Mouse (Mus musculus): Measurements from ENCODE around the gene A830031A19Rik. TPM values are rescaled to one million over a fixed set of nuclear protein-coding genes. Genes with fewer than 3 reads are reported as not detected.

A830031A19Rik gene
- total RNA-seq, 2 experiments from 2014 or later, result 1.0 to 1.5 TPM

DNA sequence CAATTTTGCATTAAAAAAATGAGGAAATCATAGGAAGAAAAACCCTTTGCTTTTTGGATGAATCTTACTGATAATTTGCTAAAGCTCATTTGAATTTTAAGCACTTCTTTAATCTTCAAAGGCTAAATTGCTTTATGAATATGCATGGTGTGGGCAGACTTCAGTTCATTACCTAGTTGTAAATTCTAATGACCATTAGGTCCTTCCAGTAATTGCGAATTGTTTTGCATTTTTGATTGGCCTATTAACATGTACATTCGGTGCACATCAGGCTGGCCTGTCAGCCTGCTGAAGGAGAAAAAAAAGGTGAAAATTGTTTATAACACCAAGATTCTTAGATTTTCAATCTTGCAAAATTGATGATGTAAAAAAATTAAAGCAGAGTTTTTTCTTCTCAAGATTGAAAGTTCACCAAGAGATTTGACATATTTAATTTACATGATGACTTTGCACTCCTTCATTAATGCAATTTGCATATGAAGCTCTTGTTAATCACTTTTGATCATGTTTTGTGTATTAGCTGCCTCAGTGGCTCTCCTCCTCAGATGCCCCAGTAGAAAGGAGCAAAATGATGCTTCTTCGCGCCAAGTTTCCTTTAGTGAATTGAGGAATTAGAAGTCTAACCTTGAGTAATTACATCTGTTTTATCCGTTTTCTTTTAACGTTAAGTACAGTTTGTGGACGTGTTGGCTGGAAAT, 21.0 kb upstream of the A830031A19Rik start:
- no peak for DNase-seq (ENCODE audit: low spot score in 2 of 2)

GRCm38 (mm10) chr11:24095236-24095635, 20.4 kb upstream of the A830031A19Rik start:
- DNase-seq (ENCODE audit: low spot score in 2 of 2), result no peak

DNA sequence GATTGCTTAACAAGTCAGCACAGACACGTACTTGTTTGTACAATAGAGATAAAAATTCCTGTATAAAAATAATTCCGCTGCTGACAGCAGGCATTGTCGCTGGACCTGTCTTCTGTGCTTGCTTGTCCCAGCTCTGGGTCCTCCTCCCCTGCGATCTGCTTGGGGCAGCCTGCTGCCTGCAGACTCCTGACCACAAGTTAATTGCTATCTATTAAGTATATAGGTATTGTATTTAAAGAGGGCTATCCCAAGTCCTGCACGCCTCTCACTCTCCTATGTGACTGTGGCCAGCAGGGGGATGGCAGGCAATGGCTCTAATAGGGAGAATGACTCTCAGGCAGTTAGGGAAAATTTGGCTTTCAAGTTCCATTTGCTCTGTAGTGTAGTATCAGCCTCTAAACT, 19.2 kb upstream of the A830031A19Rik start:
- DNase-seq (ENCODE audit: low spot score in 2 of 2), result no peak

- DNase-seq (ENCODE audit: low spot score in 2 of 2), result no peak
These were observed 17.8 kb upstream of the A830031A19Rik start for GRCm38 (mm10) chr11:24092618-24093017.

GRCm38 (mm10) chr11:24091393-24092080, 16.7 kb upstream of the A830031A19Rik start:
- peak in 1 of 2 experiments; percentile 30 for DNase-seq (ENCODE audit: low spot score in 2 of 2)

GRCm38 (mm10) chr11:24090443-24090842, 15.6 kb upstream of the A830031A19Rik start:
- DNase-seq (ENCODE audit: low spot score in 2 of 2), result no peak

DNA sequence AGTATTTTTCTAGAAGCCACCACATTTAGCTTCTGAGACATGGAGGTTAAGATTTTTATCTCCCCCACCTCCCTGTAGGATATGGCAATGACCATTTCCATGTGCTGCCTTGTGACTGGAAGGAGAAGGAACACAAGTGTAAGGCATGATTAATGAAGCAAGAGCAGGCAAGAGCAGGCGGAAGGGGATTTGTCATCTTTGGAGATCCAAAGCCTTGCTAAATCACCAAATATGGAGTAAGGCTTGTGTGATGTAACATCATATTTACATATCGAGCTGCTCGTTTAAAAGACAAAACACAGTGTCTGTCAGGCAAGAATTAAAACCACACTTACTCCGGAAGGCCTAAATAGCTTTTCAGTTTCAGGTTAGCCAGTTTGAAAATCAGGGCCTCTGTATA, 12.2 kb upstream of the A830031A19Rik start:
- no peak for DNase-seq (ENCODE audit: low spot score in 2 of 2)

- no peak for DNase-seq (ENCODE audit: low spot score in 2 of 2)
These were observed 11.1 kb upstream of the A830031A19Rik start for GRCm38 (mm10) chr11:24085986-24086385.

DNA sequence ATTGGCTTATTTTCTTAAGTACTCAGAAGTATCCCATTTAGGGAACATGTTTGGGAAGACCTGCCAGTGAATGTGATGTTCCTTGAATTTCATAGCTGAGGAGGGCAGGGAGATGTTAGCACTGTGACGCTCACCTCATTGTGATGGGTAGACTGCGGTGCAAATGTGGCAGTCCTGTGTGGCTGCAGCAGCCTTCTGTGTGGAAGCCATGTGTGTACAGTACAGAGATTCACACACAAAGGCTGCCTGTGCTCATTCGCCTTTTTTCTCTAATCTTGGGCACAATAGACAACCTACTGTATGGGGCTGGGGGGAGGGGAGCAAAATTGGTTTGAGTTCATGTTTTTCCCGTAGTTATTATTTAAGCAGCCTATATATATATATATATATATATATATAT, 9.7 kb upstream of the A830031A19Rik start:
- no peak for DNase-seq (ENCODE audit: low spot score in 2 of 2)

DNA sequence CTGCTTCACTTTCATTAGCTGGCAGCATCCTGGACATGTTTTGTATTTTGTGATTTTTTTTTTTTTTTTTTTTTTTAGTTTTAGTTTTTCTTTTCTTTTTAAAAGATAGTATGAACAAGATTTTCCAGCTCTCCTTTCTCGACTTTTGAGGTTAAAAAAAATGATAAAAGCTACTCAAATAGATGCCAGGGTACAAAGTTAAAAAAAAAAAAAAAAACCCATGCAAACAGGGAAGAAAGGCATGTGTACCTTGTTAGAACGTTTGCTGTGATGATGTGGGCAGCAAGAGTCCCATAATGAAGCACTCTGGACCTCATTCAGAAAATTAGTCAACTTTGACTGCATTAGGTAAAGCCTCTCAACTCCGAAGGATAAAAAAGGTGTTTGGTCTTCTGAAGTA, 9.2 kb upstream of the A830031A19Rik start:
- no peak for DNase-seq (ENCODE audit: low spot score in 2 of 2)

- DNase-seq (ENCODE audit: low spot score in 2 of 2), result no peak
These were observed 8.6 kb upstream of the A830031A19Rik start for GRCm38 (mm10) chr11:24083423-24083822.

DNA sequence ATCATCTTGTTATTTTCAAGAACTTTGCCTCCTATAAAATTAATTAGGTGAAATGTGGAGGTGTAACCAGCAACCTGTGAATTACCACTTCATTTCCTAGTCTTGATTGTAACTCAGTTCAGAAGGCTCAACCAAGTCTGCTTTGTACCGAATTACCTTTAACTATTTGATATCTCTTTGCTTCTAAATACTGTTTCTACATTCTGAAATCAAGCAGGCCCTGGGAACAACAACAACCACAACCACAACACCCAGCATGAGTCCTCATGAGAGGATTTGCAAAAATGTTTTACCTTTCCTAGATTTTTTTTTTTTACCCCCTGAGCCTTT, 8.2 kb upstream of the A830031A19Rik start:
- no peak for DNase-seq (ENCODE audit: low spot score in 2 of 2)

DNA sequence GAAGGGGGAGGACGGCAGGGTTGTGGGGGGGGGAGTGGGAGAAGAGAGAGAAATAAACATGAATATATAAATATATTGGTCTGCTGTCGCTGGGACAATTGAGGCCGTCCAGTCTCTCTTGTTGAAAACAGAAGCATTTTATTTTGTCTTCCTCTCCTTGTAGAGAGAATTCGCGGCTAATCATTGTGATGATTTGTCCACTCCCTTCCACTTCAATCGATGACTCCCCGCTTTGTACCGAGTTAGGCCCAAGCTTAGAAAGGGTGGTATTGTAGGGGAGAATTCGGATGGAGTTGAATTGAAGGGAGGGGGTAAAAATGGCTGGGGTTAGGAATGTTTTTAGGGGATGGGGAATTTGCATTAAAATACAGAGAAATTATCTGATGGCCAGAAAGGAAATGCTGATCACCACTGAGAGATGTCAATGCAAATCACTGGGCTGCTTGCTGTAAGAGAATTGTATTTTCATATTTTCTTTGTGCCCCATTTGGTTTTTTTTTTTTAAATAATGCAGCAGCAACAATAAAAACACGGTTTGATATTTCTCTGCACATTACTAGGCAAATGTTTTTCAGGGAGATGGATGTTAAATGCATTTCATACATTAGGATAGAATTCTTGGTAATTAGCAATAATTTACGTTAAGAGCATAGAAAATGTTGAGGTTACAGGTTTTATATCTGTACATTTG, 7.7 kb upstream of the A830031A19Rik start:
- no peak for DNase-seq (ENCODE audit: low spot score in 2 of 2)

- DNase-seq (ENCODE audit: low spot score in 2 of 2), result no peak
These were observed 7.0 kb upstream of the A830031A19Rik start for GRCm38 (mm10) chr11:24081687-24082384.

DNA sequence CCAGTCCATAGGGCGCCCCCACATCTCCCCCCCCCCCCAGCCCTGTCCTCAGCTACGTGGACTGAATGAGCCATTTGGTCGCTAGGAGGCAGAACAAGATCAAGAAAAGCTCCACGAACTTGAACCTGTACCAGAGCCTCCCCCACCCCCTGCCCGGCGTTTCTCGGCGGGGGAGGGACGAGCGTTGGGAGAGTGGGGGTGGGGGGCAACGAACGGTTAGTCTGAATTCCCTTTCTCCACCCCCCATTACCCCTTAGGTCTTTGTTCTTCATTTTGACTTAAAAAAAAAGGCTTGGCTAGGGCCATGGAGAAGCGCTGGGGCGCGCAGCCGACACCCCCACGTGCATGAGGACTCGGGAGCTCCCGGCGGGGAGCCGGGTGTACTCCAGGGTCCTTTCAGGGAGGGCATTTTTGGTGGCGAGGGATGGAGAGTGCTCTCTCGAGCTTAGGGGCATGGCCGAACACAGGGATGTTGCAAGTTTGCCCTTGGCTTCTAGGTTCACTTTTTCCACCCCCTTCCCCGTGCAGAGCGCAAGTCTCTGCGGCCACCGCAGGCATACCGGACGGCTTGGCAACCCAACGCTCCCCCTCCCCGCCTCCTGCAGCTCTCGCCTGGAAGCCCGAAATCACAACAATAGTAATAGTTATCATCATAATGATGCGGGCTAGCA, 6.3 kb upstream of the A830031A19Rik start:
- peak in 1 of 2 experiments; percentile 87 for DNase-seq (ENCODE audit: low spot score in 2 of 2)

- DNase-seq (ENCODE audit: low spot score in 2 of 2), result peak in 1 of 2 experiments; percentile 72
These were observed 5.7 kb upstream of the A830031A19Rik start for GRCm38 (mm10) chr11:24080541-24080940.

DNA sequence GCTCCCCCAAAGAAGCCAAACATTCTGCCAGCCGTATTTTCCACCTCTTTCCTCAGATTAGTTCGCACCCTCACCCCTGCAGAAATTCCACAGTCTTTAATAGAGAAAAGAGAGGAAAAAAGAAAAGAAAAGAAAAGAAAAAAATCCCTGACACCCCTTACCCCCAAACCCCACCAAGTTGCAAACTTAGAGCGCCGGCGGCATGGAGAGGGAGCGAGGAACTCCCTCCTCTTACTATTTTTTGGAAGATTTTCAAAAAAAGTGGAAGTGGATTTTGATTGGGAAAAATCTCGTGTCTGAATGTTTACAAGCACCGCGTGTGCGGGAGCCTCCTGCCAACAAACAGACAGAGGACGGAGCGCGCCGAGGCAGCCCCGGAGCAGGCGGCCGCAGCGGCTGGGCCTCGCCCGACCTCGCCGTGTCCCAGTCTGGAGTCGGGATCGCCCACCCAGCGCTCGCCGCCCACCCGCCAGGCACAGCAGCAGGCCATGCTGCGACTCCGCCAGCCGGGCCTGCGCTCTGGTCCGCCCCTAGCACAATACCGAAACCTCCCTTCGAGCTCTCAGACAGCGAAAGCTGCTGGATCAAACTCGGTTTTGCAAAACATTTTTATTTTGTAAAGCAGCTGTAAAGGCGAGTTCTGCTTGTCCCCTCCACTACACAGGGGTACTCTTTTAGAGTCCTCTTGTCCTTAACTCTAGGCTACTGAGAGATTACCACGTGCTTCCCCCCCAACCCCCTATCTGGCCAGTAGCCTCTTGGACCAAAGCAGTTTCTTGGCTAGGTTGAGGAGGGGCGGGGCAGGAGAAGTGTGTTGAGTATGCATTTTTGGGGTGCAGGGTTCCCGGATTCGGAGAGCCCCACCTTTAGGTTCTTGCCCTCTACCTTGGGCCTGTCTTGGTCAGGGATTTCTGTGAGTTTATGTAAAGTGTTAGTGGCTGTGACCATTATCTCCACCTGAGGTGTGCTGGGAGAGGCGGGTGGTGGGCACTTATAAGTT, 4.8 kb upstream of the A830031A19Rik start:
- DNase-seq (ENCODE audit: low spot score in 2 of 2), result peak; percentile 63 to 76

- DNase-seq (ENCODE audit: low spot score in 2 of 2), result no peak
These were observed 4.0 kb upstream of the A830031A19Rik start for GRCm38 (mm10) chr11:24078706-24079316.

Data from layer of hippocampus, adult 18-20 months (tissue).